ENCODE assay signal across 26 mouse cellular contexts in the genomic region with DNA sequence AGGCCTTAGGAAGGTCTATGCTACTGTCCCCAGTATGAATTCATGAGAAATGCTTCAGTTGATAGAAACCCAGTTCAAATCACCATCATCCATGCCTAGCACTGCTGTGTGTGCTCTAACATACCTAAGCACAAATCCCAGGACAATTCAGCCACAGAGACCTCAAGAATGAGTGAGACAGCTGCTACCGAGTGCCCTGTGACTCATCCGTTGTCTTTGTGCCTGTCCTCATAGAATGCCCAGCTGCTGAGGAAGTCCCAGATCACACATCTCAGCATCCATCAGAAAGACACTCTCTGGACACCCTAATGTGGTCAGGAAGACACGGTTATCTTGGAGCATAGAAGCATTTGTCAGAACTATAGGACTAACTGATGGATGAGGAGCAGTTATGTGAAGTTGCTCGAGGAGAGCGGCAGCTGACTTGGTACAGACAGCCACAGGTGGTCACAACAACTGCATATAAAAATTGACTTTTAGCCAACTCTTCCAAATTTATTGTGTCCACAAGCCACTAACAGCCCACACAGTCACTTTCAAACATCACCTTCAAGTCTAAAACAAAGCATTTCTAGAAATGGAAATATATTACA. TPM values are rescaled to one million over a fixed set of nuclear protein-coding genes. Genes with fewer than 3 reads are reported as not detected.
A peak's percentile ranks its signal among the peaks of the same experiment; 100 is the strongest.
DNase-seq lines count a peak whose midpoint lies in the region; ATAC-seq and TF ChIP-seq lines count a peak whose summit lies in the region.
"Had no signal": no experiment of that assay in that cellular context is flagged by ENCODE, and none has a peak within 500 bp of the region (broad histone marks: within the 10 kb centered on the region; RNA-seq: fewer than 3 reads in every experiment).

No protein-coding gene starts in this region.

- no peaks in the 10 kb centered on the region for H3K79me3 ChIP-seq in C2C12 (ENCODE audit: low read depth)

- 79% methylated on average over 5 of the region's 5 CpGs for WGBS in embryonic facial prominence, embryonic 14.5 days
- 83% methylated on average over 5 of the region's 5 CpGs for WGBS in embryonic facial prominence, embryonic 10.5 days
- 81% methylated on average over 5 of the region's 5 CpGs for WGBS in midbrain, embryonic 11.5 days
- WGBS in midbrain, postnatal 0 days = 79% methylated on average over 5 of the region's 5 CpGs
- WGBS in forebrain, embryonic 14.5 days = 88% methylated on average over 5 of the region's 5 CpGs

- H3K27me3 ChIP-seq in embryonic facial prominence, embryonic 14.5 days (replicated peaks; ENCODE audit: control insufficient read depth, insufficient read depth, low read length) = no peaks in the 10 kb centered on the region
- H3K27me3 ChIP-seq in embryonic facial prominence, embryonic 10.5 days (replicated peaks; ENCODE audit: low read depth, poor library complexity, severe bottlenecking) = no peaks in the 10 kb centered on the region
- H3K27me3 ChIP-seq in midbrain, embryonic 11.5 days (ENCODE audit: control insufficient read depth, insufficient read depth, low read length) = no peaks in the 10 kb centered on the region
- H3K27me3 ChIP-seq in midbrain, postnatal 0 days (ENCODE audit: insufficient read depth, low read length) = no peaks in the 10 kb centered on the region
- no peaks in the 10 kb centered on the region for H3K27me3 ChIP-seq in C2C12 (ENCODE audit: control insufficient read depth, insufficient read depth, insufficient read length)
- H3K27me3 ChIP-seq in forebrain, embryonic 14.5 days (replicated peaks; ENCODE audit: control insufficient read depth, insufficient read depth, low read length) = no peaks in the 10 kb centered on the region
- H3K27me3 ChIP-seq: embryonic facial prominence, embryonic 13.5 days; forebrain, embryonic 15.5 days; heart, embryonic 15.5 days; hindbrain, embryonic 15.5 days had no signal

- H3K79me2 ChIP-seq in C2C12 (ENCODE audit: control insufficient read depth, insufficient read depth) = no peaks in the 10 kb centered on the region

- no peak overlapping the region for H3K4me2 ChIP-seq in embryonic facial prominence, embryonic 14.5 days (ENCODE audit: low read depth, low read length)
- no peak overlapping the region for H3K4me2 ChIP-seq in midbrain, embryonic 11.5 days
- no peak overlapping the region for H3K4me2 ChIP-seq in midbrain, postnatal 0 days (ENCODE audit: low read depth, low read length, poor library complexity, severe bottlenecking)
- no peak overlapping the region for H3K4me2 ChIP-seq in forebrain, embryonic 14.5 days (ENCODE audit: low read length)
- H3K4me2 ChIP-seq: embryonic facial prominence, embryonic 13.5 days; forebrain, embryonic 15.5 days; heart, embryonic 15.5 days; hindbrain, embryonic 15.5 days had no signal

- no peak overlapping the region for H3K9ac ChIP-seq in embryonic facial prominence, embryonic 14.5 days (ENCODE audit: low read depth, low read length)
- no peak overlapping the region for H3K9ac ChIP-seq in midbrain, embryonic 11.5 days (ENCODE audit: low read length)
- no peak overlapping the region for H3K9ac ChIP-seq in midbrain, postnatal 0 days (replicated peaks; ENCODE audit: low read length, poor library complexity, severe bottlenecking)
- no peak overlapping the region for H3K9ac ChIP-seq in forebrain, embryonic 14.5 days (ENCODE audit: low read length)
- H3K9ac ChIP-seq: embryonic facial prominence, embryonic 13.5 days; forebrain, embryonic 15.5 days; heart, embryonic 15.5 days; hindbrain, embryonic 15.5 days had no signal

- H3K9me3 ChIP-seq in embryonic facial prominence, embryonic 14.5 days (ENCODE audit: control insufficient read depth, low read length) = no peaks in the 10 kb centered on the region; the same call in 1 of the 2 replicates
- no peaks in the 10 kb centered on the region for H3K9me3 ChIP-seq in embryonic facial prominence, embryonic 10.5 days
- no peaks in the 10 kb centered on the region for H3K9me3 ChIP-seq in midbrain, embryonic 11.5 days (ENCODE audit: control insufficient read depth, low read length)
- no peaks in the 10 kb centered on the region for H3K9me3 ChIP-seq in midbrain, postnatal 0 days (ENCODE audit: low read length)
- no peaks in the 10 kb centered on the region for H3K9me3 ChIP-seq in forebrain, embryonic 14.5 days (replicated peaks; ENCODE audit: control insufficient read depth, low read length)
- H3K9me3 ChIP-seq: embryonic facial prominence, embryonic 13.5 days; forebrain, embryonic 10.5 days; forebrain, embryonic 15.5 days; heart, embryonic 10.5 days; heart, embryonic 15.5 days; hindbrain, embryonic 15.5 days had no signal

- H3K36me3 ChIP-seq in embryonic facial prominence, embryonic 14.5 days (ENCODE audit: control insufficient read depth, insufficient read depth, low read length) = no peaks in the 10 kb centered on the region
- no peaks in the 10 kb centered on the region for H3K36me3 ChIP-seq in embryonic facial prominence, embryonic 10.5 days (replicated peaks)
- no peaks in the 10 kb centered on the region for H3K36me3 ChIP-seq in midbrain, embryonic 11.5 days (ENCODE audit: control insufficient read depth, insufficient read depth, low read length)
- H3K36me3 ChIP-seq in midbrain, postnatal 0 days (ENCODE audit: insufficient read depth, low read length) = no peaks in the 10 kb centered on the region
- H3K36me3 ChIP-seq in C2C12 (ENCODE audit: control insufficient read depth, insufficient read depth) = no peaks in the 10 kb centered on the region
- no peaks in the 10 kb centered on the region for H3K36me3 ChIP-seq in forebrain, embryonic 14.5 days (ENCODE audit: control insufficient read depth, insufficient read depth, low read length)
- H3K36me3 ChIP-seq: embryonic facial prominence, embryonic 13.5 days; forebrain, embryonic 10.5 days; forebrain, embryonic 15.5 days; heart, embryonic 10.5 days; heart, embryonic 15.5 days; hindbrain, embryonic 15.5 days had no signal

- TF ChIP-seq CTCF in midbrain, postnatal 0 days (IDR thresholded peaks at IDR 0.05) = no peak
- TF ChIP-seq CTCF in C2C12 (IDR thresholded peaks at IDR 0.05; ENCODE audit: control insufficient read depth, insufficient read depth, insufficient read length) = no peak

- peak; percentile 50 for DNase-seq in embryonic facial prominence, embryonic 14.5 days (ENCODE audit: low spot score)
- DNase-seq in embryonic facial prominence, embryonic 10.5 days (ENCODE audit: low spot score) = no peak
- peak; percentile 62 for DNase-seq in midbrain, embryonic 11.5 days (ENCODE audit: low spot score, missing footprints)
- DNase-seq in midbrain, postnatal 0 days (ENCODE audit: low spot score) = no peak
- peak; percentile 33 for DNase-seq in mesoderm, embryonic 11.5 days (ENCODE audit: low read depth, low spot score)
- DNase-seq in forebrain, embryonic 14.5 days (ENCODE audit: low spot score) = no peak
- no peak for DNase-seq in thymus, postnatal 10 days (ENCODE audit: low spot score in 2 of 2)
- DNase-seq: adrenal gland, postnatal 14 days; B cell, adult 2 months; cerebellum, adult 11-12 months; cerebellum, adult 9-10 months; cerebellum, postnatal 25 days; gastrocnemius, postnatal 36 days; heart, adult 18-20 months; heart, postnatal 14 days; kidney, adult 11 months had no signal

- H3K4me1 ChIP-seq in embryonic facial prominence, embryonic 14.5 days (ENCODE audit: control insufficient read depth, insufficient read depth, low read length) = no peaks in the 10 kb centered on the region
- H3K4me1 ChIP-seq in embryonic facial prominence, embryonic 10.5 days = no peaks in the 10 kb centered on the region
- no peaks in the 10 kb centered on the region for H3K4me1 ChIP-seq in midbrain, embryonic 11.5 days (ENCODE audit: control insufficient read depth, insufficient read depth, low read length)
- no peaks in the 10 kb centered on the region for H3K4me1 ChIP-seq in midbrain, postnatal 0 days (ENCODE audit: insufficient read depth, low read length)
- H3K4me1 ChIP-seq in forebrain, embryonic 14.5 days (ENCODE audit: control insufficient read depth, insufficient read depth, low read length) = no peaks in the 10 kb centered on the region
- H3K4me1 ChIP-seq: embryonic facial prominence, embryonic 13.5 days; forebrain, embryonic 10.5 days; forebrain, embryonic 15.5 days; heart, embryonic 10.5 days; heart, embryonic 15.5 days; hindbrain, embryonic 15.5 days had no signal

- no peak overlapping the region for H3ac ChIP-seq in C2C12 (ENCODE audit: control insufficient read depth, insufficient read length, low read depth)

- no peak overlapping the region for H3K4me3 ChIP-seq in embryonic facial prominence, embryonic 14.5 days (ENCODE audit: low read depth, low read length)
- H3K4me3 ChIP-seq in embryonic facial prominence, embryonic 10.5 days = no peak overlapping the region
- no peak overlapping the region for H3K4me3 ChIP-seq in midbrain, embryonic 11.5 days (ENCODE audit: low read depth, low read length)
- H3K4me3 ChIP-seq in midbrain, postnatal 0 days (ENCODE audit: low read depth, low read length) = no peak overlapping the region
- H3K4me3 ChIP-seq in C2C12 (ENCODE audit: insufficient read depth, poor library complexity, severe bottlenecking) = no peak overlapping the region
- no peak overlapping the region for H3K4me3 ChIP-seq in forebrain, embryonic 14.5 days (ENCODE audit: low read depth, low read length)
- H3K4me3 ChIP-seq: embryonic facial prominence, embryonic 13.5 days; erythroblast, embryonic 14.5 days; forebrain, embryonic 10.5 days; forebrain, embryonic 15.5 days; heart, embryonic 10.5 days; heart, embryonic 15.5 days; hindbrain, embryonic 15.5 days had no signal

- peak; percentile 70; the same call in 1 of the 2 replicates for ATAC-seq in embryonic facial prominence, embryonic 14.5 days (ENCODE audit: low read depth)
- no peak for ATAC-seq in midbrain, embryonic 11.5 days (ENCODE audit: low FRiP score)
- ATAC-seq in midbrain, postnatal 0 days (ENCODE audit: low FRiP score) = no peak
- ATAC-seq in forebrain, embryonic 14.5 days = no peak
- ATAC-seq: activated CD4-positive, CD25-positive, alpha-beta regulatory T cell, adult 4 months; forebrain, embryonic 15.5 days; Patski had no signal

- no peak overlapping the region for H3K27ac ChIP-seq in embryonic facial prominence, embryonic 14.5 days (replicated peaks; ENCODE audit: low read depth, low read length)
- H3K27ac ChIP-seq in embryonic facial prominence, embryonic 10.5 days (replicated peaks) = no peak overlapping the region
- H3K27ac ChIP-seq in midbrain, embryonic 11.5 days (ENCODE audit: low read depth, low read length) = no peak overlapping the region
- no peak overlapping the region for H3K27ac ChIP-seq in midbrain, postnatal 0 days (ENCODE audit: low read depth, low read length)
- H3K27ac ChIP-seq in forebrain, embryonic 14.5 days (ENCODE audit: low read depth, low read length) = no peak overlapping the region
- H3K27ac ChIP-seq: embryonic facial prominence, embryonic 13.5 days; forebrain, embryonic 10.5 days; forebrain, embryonic 15.5 days; heart, embryonic 10.5 days; heart, embryonic 15.5 days; hindbrain, embryonic 15.5 days had no signal

RNA-seq across cellular contexts. Expression of a gene that starts 29.9 kb away (rescaled TPM):
- polyA plus RNA-seq in embryonic facial prominence, embryonic 14.5 days (2014; fragmentation: Nextera tagmentation; extraction: Ambion mirVana) = 26.7 and 32.6 TPM in 2 replicates
- polyA plus RNA-seq in embryonic facial prominence, embryonic 10.5 days (2016; fragmentation: Nextera tagmentation; extraction: Ambion mirVana) = 6.4 TPM in 2 replicates
- 39.4 and 44.2 TPM in 2 replicates for polyA plus RNA-seq in midbrain, embryonic 11.5 days (2014; fragmentation: Nextera tagmentation; extraction: Ambion mirVana)
- 33.1 and 35.4 TPM in 2 replicates for total RNA-seq in midbrain, postnatal 0 days (2014; rRNA removed)
- polyA plus RNA-seq in midbrain, postnatal 0 days (2015; fragmentation: Nextera tagmentation; extraction: Ambion mirVana) = 7.8 and 8.9 TPM in 2 replicates
- polyA plus RNA-seq in C2C12 (2012; fragmentation: generic; extraction: Trizol) = 25.4 TPM
- polyA plus RNA-seq in forebrain, embryonic 14.5 days (2014; fragmentation: Nextera tagmentation; extraction: Ambion mirVana) = 6.6 and 7.0 TPM in 2 replicates

Comparison
In these comparisons a context has a peak if more than half of its experiments do, and no peak if none do; other contexts are left out.
1. DNase-seq: peak in embryonic facial prominence, embryonic 14.5 days (single experiment), midbrain, embryonic 11.5 days (single experiment) and mesoderm, embryonic 11.5 days (single experiment); none in embryonic facial prominence, embryonic 10.5 days (single experiment), midbrain, postnatal 0 days (single experiment), forebrain, embryonic 14.5 days (single experiment) and thymus, postnatal 10 days (0 of 2).